Mouse (Mus musculus): ENCODE data around the gene Dgki. TPM values are rescaled to one million over a fixed set of nuclear protein-coding genes. Genes with fewer than 3 reads are reported as not detected.

Dgki gene
- polyA plus RNA-seq, 1 experiment from 2014 or later, result 5.9 TPM

DNA sequence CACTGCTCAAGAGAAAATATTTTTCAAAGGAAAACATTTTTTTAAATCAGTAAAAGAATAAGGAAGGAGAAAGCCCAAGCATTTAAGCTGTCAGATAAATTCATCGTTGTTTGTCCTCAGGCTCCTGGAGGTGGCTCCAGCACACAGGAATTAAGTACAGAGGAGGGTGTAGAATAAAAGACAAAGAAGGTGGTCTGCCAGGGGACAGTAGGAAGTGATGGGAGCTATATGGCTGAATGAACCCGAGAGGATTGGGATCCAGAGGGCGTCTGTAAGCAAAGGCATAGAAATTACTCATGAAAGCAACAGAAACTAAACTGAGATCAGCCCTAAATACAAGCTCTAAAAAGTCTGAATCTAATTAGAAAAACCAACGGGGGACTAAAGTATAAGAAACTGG is 418.7 kb downstream of the Dgki start:
- WGBS, result 21% methylated on average over 4 of the region's 4 CpGs
- peaks cover 16% of the 10 kb centered on the region for H3K4me1 ChIP-seq (replicated peaks)
- 0 out of 2 replicates have a peak, but pooled peaks have one; percentile 66 for ATAC-seq (ENCODE audit: low FRiP score)
- H3K27me3 ChIP-seq, result no peaks in the 10 kb centered on the region
- H3K4me2 ChIP-seq, result no peak overlapping the region
- no peaks in the 10 kb centered on the region for H3K9me3 ChIP-seq
- peak overlapping the region; percentile 31 for H3K27ac ChIP-seq
- no peak overlapping the region for H3K4me3 ChIP-seq
- H3K36me3 ChIP-seq, result no peaks in the 10 kb centered on the region
- no peak overlapping the region for H3K9ac ChIP-seq

DNA sequence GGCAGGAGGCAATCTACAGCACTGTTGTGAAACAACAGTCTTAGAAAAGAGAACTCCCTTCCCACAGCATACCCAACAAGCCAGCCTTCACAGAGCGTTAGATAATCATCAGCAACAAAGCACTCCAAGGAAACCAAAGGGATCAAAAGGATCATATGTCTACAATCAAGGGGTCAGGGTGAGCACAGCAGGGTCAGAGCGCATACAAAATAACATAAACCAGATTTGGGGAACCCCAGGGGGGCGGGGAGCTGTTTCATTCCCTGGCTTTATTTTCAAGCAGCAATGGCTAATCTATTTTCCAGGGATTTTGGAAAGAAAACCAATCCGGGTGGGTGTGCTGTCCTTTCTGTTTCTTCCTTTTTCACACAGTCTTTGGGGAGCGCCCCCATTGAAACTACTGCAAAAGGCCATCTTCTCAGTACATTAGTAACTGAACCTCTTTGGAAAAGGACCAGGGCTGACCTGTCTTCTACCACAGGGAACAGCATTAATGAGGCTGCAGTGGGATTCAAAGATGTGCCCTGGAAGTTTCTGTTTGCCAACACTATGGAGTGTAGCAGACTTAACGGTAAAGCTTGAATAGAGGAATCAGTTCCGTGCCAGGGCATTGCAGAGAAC is 419.2 kb downstream of the Dgki start:
- Histone ChIP-seq H3K9me3 (no peaks in the 10 kb centered on the region), H3K27me3 (no peaks in the 10 kb centered on the region), H3K4me3 (no peak overlapping the region), H3K36me3 (no peaks in the 10 kb centered on the region), H3K27ac (peak overlapping the region; percentile 25; the same call in 1 of the 2 replicates), H3K4me2 (no peak overlapping the region), H3K4me1 (replicated peaks) (peaks cover 19% of the 10 kb centered on the region), H3K9ac (no peak overlapping the region)
- 8% methylated on average over 7 of the region's 7 CpGs for WGBS
- peak; percentile 84 for ATAC-seq (ENCODE audit: low FRiP score)

DNA sequence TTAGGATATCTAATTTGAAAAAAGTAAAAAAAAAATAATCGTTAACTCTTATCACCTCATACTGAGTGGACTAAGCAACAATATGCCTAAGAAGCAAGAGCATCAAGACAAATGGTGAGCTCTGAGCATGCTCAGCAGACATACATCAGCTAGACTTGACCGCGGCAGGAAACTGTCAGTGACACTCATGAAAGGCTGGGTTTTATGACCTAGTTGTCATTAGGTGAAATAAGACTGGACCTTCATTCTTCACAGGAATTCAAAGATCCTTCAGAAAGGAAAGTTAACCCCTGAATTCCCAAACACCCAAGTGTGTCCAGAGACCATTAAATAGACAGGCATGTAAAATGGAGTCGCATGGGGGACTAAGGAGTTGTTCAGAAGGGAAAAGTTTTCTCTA is 422.6 kb downstream of the Dgki start:
- no peaks in the 10 kb centered on the region for H3K9me3 ChIP-seq
- no peak overlapping the region for H3K9ac ChIP-seq
- H3K4me2 ChIP-seq, result no peak overlapping the region
- 71% methylated on average over 4 of the region's 4 CpGs for WGBS
- ATAC-seq (ENCODE audit: low FRiP score), result no peak
- no peaks in the 10 kb centered on the region for H3K27me3 ChIP-seq
- H3K36me3 ChIP-seq, result no peaks in the 10 kb centered on the region
- peaks cover 25% of the 10 kb centered on the region for H3K4me1 ChIP-seq (replicated peaks)
- H3K27ac ChIP-seq, result no peak overlapping the region
- H3K4me3 ChIP-seq, result no peak overlapping the region

DNA sequence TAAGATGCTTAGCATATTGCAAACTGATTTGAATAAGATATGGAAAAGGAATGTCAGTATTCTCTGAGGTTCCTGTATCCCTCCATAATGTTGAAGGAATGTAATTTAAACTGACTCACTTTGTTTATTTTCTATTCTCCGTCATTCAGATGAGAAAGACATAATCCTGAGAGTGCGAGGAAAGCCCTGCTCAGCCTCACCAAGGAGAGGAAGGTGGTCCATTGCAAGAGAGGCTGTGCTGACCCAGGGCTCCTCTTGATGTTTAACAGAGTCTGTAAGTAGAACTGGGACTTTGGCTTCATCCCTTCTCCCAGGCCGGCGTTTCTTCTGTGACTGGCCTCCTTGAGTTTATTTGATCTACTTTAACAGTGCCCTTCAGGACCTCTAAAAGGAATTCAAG is 423.6 kb downstream of the Dgki start:
- ATAC-seq (ENCODE audit: low FRiP score), result no peak
- Histone ChIP-seq H3K9ac (no peak overlapping the region), H3K4me2 (no peak overlapping the region), H3K4me1 (replicated peaks) (peaks cover 23% of the 10 kb centered on the region), H3K27me3 (no peaks in the 10 kb centered on the region), H3K9me3 (no peaks in the 10 kb centered on the region), H3K36me3 (no peaks in the 10 kb centered on the region), H3K4me3 (no peak overlapping the region), H3K27ac (no peak overlapping the region)
- 75% methylated on average over 4 of the region's 4 CpGs for WGBS

DNA sequence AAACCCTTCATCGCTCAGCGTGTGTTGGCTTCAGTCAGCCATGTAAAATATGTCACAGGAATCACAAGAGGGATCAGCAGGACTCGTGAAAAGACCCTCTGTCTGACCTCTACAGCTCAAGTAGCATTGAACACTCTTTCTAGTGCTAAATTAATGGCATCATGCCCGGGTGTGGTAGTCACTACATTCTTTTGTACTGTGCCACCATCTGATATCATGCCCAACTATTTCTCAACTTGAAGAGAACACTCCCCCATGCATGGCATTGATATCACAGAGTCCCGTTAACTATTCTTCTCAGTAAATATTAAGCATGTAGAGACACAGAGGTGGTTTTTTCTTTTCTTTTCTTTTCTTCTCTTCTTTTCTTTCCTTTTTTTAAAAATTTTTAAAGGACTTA is 424.1 kb downstream of the Dgki start:
- H3K9me3 ChIP-seq, result no peaks in the 10 kb centered on the region
- H3K9ac ChIP-seq, result no peak overlapping the region
- H3K27ac ChIP-seq, result no peak overlapping the region
- no peak overlapping the region for H3K4me3 ChIP-seq
- 45% methylated on average over 5 of the region's 5 CpGs for WGBS
- no peak overlapping the region for H3K4me2 ChIP-seq
- H3K4me1 ChIP-seq (replicated peaks), result peaks cover 18% of the 10 kb centered on the region
- H3K36me3 ChIP-seq, result no peaks in the 10 kb centered on the region
- ATAC-seq (ENCODE audit: low FRiP score), result no peak
- no peaks in the 10 kb centered on the region for H3K27me3 ChIP-seq

DNA sequence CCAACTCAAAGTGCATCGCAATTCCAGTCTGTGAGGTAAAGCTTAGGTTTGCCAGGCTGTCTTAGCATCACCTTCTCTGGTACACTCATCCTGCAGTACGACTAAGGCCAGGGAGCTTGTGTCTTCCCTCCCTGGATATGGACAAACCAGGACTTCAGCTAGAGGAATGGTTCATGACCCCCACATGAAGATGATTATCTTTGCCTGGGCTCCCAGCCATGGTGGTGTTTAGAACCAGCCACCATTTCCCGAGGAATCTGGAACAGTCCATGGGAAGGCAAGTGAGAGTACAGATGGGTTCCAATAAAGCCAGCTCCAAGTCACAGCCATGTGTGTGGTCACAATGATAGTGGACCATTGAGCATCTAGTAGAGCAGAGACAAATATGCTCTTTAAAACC is 427.1 kb downstream of the Dgki start:
- Histone ChIP-seq H3K27ac (no peak overlapping the region), H3K9me3 (no peaks in the 10 kb centered on the region), H3K4me3 (no peak overlapping the region), H3K4me2 (no peak overlapping the region), H3K4me1 (replicated peaks) (peaks cover 12% of the 10 kb centered on the region), H3K36me3 (no peaks in the 10 kb centered on the region), H3K9ac (no peak overlapping the region), H3K27me3 (no peaks in the 10 kb centered on the region)
- ATAC-seq (ENCODE audit: low FRiP score), result no peak
- WGBS, result 87% methylated on average over 3 of the region's 3 CpGs

DNA sequence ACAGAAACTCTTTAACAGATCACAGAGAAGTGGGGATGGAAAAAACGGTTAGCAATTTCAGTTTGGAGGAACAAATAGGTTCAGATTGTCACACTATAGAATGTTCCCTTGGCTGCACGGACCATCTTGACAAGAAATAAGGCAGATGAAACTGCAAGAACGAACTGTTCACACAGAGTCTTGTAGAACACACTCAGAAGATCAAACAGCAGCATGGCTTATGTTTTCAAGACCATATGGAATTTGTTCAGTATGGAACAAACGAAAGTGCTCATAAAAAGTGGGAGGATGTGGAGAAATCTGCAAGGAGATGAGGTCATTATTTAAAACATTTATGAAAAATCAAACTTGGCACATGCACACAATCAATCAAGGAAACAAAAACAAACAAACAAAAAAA is 431.8 kb downstream of the Dgki start:
- 74% methylated on average over 4 of the region's 4 CpGs for WGBS
- Histone ChIP-seq H3K4me1 (replicated peaks) (peaks cover 3% of the 10 kb centered on the region; the same call in 1 of the 2 replicates), H3K9me3 (no peaks in the 10 kb centered on the region), H3K4me3 (no peak overlapping the region), H3K36me3 (no peaks in the 10 kb centered on the region), H3K4me2 (no peak overlapping the region), H3K9ac (no peak overlapping the region), H3K27ac (no peak overlapping the region), H3K27me3 (no peaks in the 10 kb centered on the region)
- ATAC-seq (ENCODE audit: low FRiP score), result no peak

DNA sequence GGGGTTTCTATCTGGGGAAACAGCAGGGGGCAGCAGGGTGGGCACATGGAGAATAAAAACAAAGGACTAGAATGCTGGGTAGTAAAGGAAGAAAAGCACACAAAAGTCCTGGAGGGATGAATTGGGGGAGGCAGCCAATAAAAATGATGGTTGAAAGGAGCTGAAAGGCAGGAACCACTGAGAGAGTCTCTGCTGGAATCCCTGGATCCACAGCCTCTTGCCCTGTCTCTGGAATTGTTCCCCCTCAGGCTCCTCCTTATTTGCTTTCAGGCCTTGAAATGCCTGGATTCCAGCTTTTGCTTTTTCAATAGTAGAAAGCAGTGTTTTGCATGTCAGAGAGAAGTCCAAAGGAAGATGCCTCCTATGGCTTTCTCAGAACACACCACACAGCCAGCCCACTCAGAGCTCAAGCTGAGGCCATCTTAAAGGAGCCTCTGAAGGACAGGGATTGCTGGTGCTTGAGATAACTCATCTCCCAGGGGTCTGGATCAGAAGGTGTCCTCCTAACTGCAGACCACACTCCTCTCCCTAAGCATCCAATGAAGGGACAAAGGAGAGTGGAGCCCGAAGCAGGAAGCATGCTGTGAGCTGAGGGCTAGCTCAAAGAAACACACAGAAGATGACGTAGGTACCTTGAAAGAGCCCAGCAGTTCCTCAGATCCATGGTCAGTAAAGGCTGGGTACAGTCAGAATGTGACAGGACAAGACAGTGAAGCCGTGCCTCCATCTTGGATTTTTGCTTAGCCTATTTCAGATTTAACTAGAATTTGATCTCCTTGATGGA is 441.5 kb downstream of the Dgki start:
- Histone ChIP-seq H3K27ac (peak overlapping the region; percentile 69), H3K4me3 (no peak overlapping the region), H3K9ac (no peak overlapping the region), H3K4me1 (replicated peaks) (peaks cover 13% of the 10 kb centered on the region), H3K36me3 (no peaks in the 10 kb centered on the region), H3K9me3 (no peaks in the 10 kb centered on the region), H3K4me2 (no peak overlapping the region), H3K27me3 (no peaks in the 10 kb centered on the region)
- ATAC-seq (ENCODE audit: low FRiP score), result peak; percentile 71
- 23% methylated on average over 3 of the region's 3 CpGs for WGBS

DNA sequence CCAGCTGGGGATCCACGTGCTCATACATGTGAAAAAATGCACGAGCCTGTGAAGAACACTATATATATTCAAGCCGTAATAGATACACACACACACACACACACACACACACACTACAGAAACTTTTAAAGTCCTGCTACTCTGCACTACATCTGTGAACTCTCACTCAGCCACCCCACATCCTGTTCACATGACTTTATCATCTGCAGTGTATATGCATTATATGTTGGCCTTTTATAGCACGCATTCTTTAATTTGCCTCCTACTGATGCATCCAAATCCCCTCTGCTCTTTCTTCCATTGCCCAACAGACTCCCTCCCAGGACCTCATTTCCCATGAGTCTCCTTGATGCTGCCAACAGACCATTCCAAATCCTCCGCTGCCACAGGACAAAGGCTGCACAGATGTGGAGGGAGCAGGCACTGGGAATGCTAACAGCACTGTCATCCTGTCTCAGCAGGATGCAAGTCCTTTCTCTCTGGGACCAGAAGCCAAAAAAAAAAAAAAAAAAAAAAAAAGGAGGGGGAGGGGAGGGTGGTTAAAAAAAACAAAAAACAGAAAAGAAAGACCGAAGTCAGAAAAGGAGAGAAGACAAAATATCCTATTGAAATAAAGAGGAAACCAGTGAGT is 442.2 kb downstream of the Dgki start:
- no peak overlapping the region for H3K4me3 ChIP-seq
- 20% methylated on average over 6 of the region's 6 CpGs for WGBS
- peaks cover 13% of the 10 kb centered on the region for H3K4me1 ChIP-seq (replicated peaks)
- no peak overlapping the region for H3K4me2 ChIP-seq
- no peaks in the 10 kb centered on the region for H3K9me3 ChIP-seq
- no peaks in the 10 kb centered on the region for H3K27me3 ChIP-seq
- peak overlapping the region; percentile 69; the same call in 1 of the 2 replicates for H3K27ac ChIP-seq
- peak; percentile 82 for ATAC-seq (ENCODE audit: low FRiP score)
- H3K36me3 ChIP-seq, result no peaks in the 10 kb centered on the region
- H3K9ac ChIP-seq, result no peak overlapping the region

DNA sequence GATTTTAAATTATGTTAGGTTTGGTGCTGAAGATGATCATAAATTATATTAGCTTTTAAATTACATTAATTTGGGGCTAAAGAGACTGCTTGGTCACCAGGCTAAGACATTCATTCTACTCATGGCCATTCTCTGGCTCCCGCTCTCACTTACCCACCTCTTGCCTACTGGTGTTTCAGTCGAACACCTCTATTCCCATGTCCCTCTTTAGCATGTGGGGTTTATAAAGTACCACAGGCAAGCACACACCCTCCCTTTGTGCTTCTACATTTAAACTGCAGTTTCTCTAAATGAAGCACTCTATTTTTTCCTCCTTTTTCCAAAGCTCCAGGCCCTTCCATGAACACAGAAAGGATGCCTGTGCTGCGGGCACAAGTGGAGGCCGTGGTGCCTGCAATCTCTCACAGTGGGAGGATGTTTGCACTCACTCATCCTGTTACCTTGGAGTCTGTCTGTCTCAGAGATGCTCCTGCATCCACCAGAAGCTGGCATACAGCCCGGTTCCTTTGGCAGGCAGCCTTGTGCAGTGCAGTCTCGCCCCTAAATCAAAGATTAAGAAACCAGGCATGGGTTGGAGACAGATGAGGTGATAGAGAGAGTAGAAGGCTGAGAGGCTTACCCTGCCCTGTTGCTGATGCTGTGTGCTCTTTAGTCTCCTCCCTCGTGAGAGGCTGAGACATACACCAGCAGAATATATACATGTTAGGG is 449.4 kb downstream of the Dgki start:
- peak overlapping the region; percentile 48 for H3K27ac ChIP-seq
- H3K9ac ChIP-seq, result no peak overlapping the region
- peaks cover 9% of the 10 kb centered on the region for H3K36me3 ChIP-seq
- no peaks in the 10 kb centered on the region for H3K9me3 ChIP-seq
- peaks cover 14% of the 10 kb centered on the region; the same call in 1 of the 2 replicates for H3K4me1 ChIP-seq (replicated peaks)
- WGBS, result 58% methylated on average over 7 of the region's 7 CpGs
- H3K27me3 ChIP-seq, result no peaks in the 10 kb centered on the region
- H3K4me2 ChIP-seq, result no peak overlapping the region
- ATAC-seq (ENCODE audit: low FRiP score), result peak; percentile 93
- no peak overlapping the region for H3K4me3 ChIP-seq

DNA sequence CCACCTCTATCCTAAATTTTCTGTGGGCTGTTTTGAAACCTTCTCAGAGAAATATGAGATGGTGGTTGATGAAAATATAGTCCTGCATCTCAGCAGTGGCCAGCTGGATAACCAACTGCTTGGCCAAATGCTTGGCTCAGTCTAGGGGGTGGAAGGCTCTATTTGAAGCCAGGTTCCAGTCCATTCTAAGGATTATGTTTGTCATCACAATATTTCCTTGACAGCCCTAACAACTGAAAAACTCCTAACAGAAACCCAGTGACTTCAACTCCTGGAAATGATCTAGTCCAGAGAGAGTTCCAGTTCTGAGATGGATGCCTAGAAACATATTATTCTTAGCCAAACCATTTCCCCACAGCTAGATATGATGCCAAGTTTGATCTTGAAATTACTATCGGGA is 454.7 kb downstream of the Dgki start:
- Histone ChIP-seq H3K9me3 (no peaks in the 10 kb centered on the region), H3K9ac (no peak overlapping the region), H3K36me3 (peaks cover 9% of the 10 kb centered on the region), H3K4me3 (no peak overlapping the region), H3K4me1 (replicated peaks) (peaks cover 11% of the 10 kb centered on the region; the same call in 1 of the 2 replicates), H3K4me2 (no peak overlapping the region), H3K27me3 (no peaks in the 10 kb centered on the region), H3K27ac (no peak overlapping the region)
- 93% methylated on average over 1 of the region's 1 CpGs for WGBS
- ATAC-seq (ENCODE audit: low FRiP score), result no peak

DNA sequence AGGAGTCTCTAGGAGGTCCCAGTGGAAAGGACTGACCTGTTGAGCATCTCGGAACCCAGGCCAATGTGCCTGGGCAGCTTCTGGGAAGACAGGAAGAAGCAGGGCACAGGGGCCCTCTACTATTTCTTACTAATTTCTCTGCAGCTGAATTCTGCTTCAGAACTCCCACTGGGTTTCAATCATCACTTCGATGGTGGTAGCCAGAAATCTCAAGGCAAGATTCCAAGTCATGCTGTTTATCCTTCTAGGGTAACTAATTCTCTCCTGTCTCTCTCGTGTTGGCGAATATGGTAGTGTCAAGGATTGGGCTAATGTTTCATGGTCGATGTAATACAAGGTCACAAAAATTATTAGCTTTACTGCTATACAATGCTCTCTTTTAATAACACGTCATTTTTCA is 455.7 kb downstream of the Dgki start:
- Histone ChIP-seq H3K36me3 (peaks cover 9% of the 10 kb centered on the region), H3K9ac (no peak overlapping the region), H3K4me2 (no peak overlapping the region), H3K4me1 (replicated peaks) (peaks cover 3% of the 10 kb centered on the region; the same call in 1 of the 2 replicates), H3K9me3 (no peaks in the 10 kb centered on the region), H3K27me3 (no peaks in the 10 kb centered on the region), H3K4me3 (no peak overlapping the region), H3K27ac (no peak overlapping the region)
- WGBS, result 71% methylated on average over 6 of the region's 6 CpGs
- ATAC-seq (ENCODE audit: low FRiP score), result no peak
